Comparison of ENCODE assay signal across 8 mouse cellular contexts in genomic region chr17:28690776-28691686, GRCm38 (mm10). TPM values are rescaled to one million over a fixed set of nuclear protein-coding genes. Genes with fewer than 3 reads are reported as not detected.
DNase-seq lines count a peak whose midpoint lies in the region; ATAC-seq and TF ChIP-seq lines count a peak whose summit lies in the region.

Gene Mapk14 (plus strand): TSS chr17:28691329.

- ATAC-seq in CD4-positive, CD25-positive, alpha-beta regulatory T cell, adult 4 months: peak; percentile 95
- ATAC-seq in heart, embryonic 15.5 days (replicated peaks; ENCODE audit: insufficient number of reproducible peaks, insufficient read depth, low FRiP score, low read depth): peak; percentile 89
- ATAC-seq in liver, embryonic 14.5 days (ENCODE audit: insufficient read depth): peak; percentile 92
- peak; percentile 92 for ATAC-seq in neural tube, embryonic 11.5 days (ENCODE audit: insufficient read depth, low FRiP score, low TSS enrichment)
- peak; percentile 95 for ATAC-seq in stomach, postnatal 0 days (ENCODE audit: low FRiP score, low TSS enrichment)

- peak within 1 kb of the TSS; percentile 96 for H3K27ac ChIP-seq in forebrain, embryonic 10.5 days
- H3K27ac ChIP-seq in heart, embryonic 15.5 days: peak within 1 kb of the TSS; percentile 98
- H3K27ac ChIP-seq in liver, embryonic 14.5 days: peak within 1 kb of the TSS; percentile 90
- H3K27ac ChIP-seq in neural tube, embryonic 11.5 days (ENCODE audit: low read depth, low read length): peak within 1 kb of the TSS; percentile 94
- peak within 1 kb of the TSS; percentile 98 for H3K27ac ChIP-seq in stomach, postnatal 0 days (replicated peaks)

- no peaks in the 10 kb centered on the region for H3K9me3 ChIP-seq in forebrain, embryonic 10.5 days
- no peaks in the 10 kb centered on the region for H3K9me3 ChIP-seq in heart, embryonic 15.5 days (replicated peaks)
- no peaks in the 10 kb centered on the region for H3K9me3 ChIP-seq in liver, embryonic 14.5 days (ENCODE audit: control insufficient read depth, low read length)
- no peaks in the 10 kb centered on the region for H3K9me3 ChIP-seq in neural tube, embryonic 11.5 days (ENCODE audit: control insufficient read depth, low read length)
- H3K9me3 ChIP-seq in stomach, postnatal 0 days (ENCODE audit: control insufficient read depth, low read length): no peaks in the 10 kb centered on the region

- no peaks in the 10 kb centered on the region; the same call in 1 of the 2 replicates for H3K36me3 ChIP-seq in forebrain, embryonic 10.5 days (replicated peaks)
- no peaks in the 10 kb centered on the region for H3K36me3 ChIP-seq in heart, embryonic 15.5 days
- 0 out of 2 replicates have a peak, but pooled peaks cover 6% of the 10 kb centered on the region for H3K36me3 ChIP-seq in liver, embryonic 14.5 days (replicated peaks; ENCODE audit: control insufficient read depth, insufficient read depth, low read depth)
- no peaks in the 10 kb centered on the region for H3K36me3 ChIP-seq in neural tube, embryonic 11.5 days (ENCODE audit: control insufficient read depth, insufficient read depth, low read length)
- no peaks in the 10 kb centered on the region for H3K36me3 ChIP-seq in stomach, postnatal 0 days (ENCODE audit: control insufficient read depth, insufficient read depth, low read length)

- peak; percentile 78 for TF ChIP-seq CTCF in liver, embryonic 14.5 days (IDR thresholded peaks at IDR 0.05; ENCODE audit: low read depth)
- TF ChIP-seq CTCF in stomach, postnatal 0 days (IDR thresholded peaks at IDR 0.05; ENCODE audit: low read depth): peak; percentile 88

- peak; percentile 91 for TF ChIP-seq EP300 in liver, embryonic 14.5 days (IDR thresholded peaks at IDR 0.05; ENCODE audit: low read depth)
- peak; percentile 100 for TF ChIP-seq EP300 in stomach, postnatal 0 days (optimal IDR thresholded peaks at IDR 0.05)

- DNase-seq in c-Kit-negative CD71-positive TER-119-positive erythroid progenitor cells, embryonic 14.5 days (ENCODE audit: low read depth, low spot score): peak; percentile 99
- DNase-seq in forebrain, embryonic 10.5 days (ENCODE audit: extremely low spot score, low spot score): peak; percentile 99
- peak; percentile 99 to 100 for DNase-seq in kidney, postnatal 25 days
- peak; percentile 99 for DNase-seq in liver, embryonic 14.5 days (ENCODE audit: low read depth in 3 of 3, low spot score in 3 of 3)
- peak; percentile 100 for DNase-seq in neural tube, embryonic 11.5 days (ENCODE audit: low spot score)
- DNase-seq in stomach, postnatal 0 days (ENCODE audit: low spot score): peak; percentile 100

- H3K4me3 ChIP-seq in forebrain, embryonic 10.5 days: peak within 1 kb of the TSS; percentile 71
- H3K4me3 ChIP-seq in heart, embryonic 15.5 days: peak within 1 kb of the TSS; percentile 96
- peak within 1 kb of the TSS; percentile 85 to 100 for H3K4me3 ChIP-seq in liver, embryonic 14.5 days (ENCODE audit: insufficient read depth in 1 of 2, low read depth in 2 of 2, low read length in 2 of 2)
- peak within 1 kb of the TSS; percentile 97 for H3K4me3 ChIP-seq in neural tube, embryonic 11.5 days (ENCODE audit: low read depth, low read length)
- H3K4me3 ChIP-seq in stomach, postnatal 0 days (ENCODE audit: low read depth, low read length): peak within 1 kb of the TSS; percentile 98

- peaks cover 47% of the 10 kb centered on the region for H3K4me1 ChIP-seq in forebrain, embryonic 10.5 days
- peaks cover 30% of the 10 kb centered on the region for H3K4me1 ChIP-seq in heart, embryonic 15.5 days (replicated peaks)
- H3K4me1 ChIP-seq in liver, embryonic 14.5 days (replicated peaks; ENCODE audit: control insufficient read depth in 2 of 2, insufficient read depth in 2 of 2, low read length in 1 of 2): peaks cover 24 to 25% of the 10 kb centered on the region in 2 experiments
- H3K4me1 ChIP-seq in neural tube, embryonic 11.5 days (ENCODE audit: control insufficient read depth, insufficient read depth, low read length): peaks cover 17% of the 10 kb centered on the region
- H3K4me1 ChIP-seq in stomach, postnatal 0 days (replicated peaks; ENCODE audit: control insufficient read depth, insufficient read depth): peaks cover 5% of the 10 kb centered on the region; the same call in 1 of the 2 replicates

- WGBS in forebrain, embryonic 10.5 days: under 1% methylated on average over 82 of the region's 86 CpGs
- under 1% methylated on average over 79 of the region's 86 CpGs for WGBS in heart, embryonic 15.5 days
- WGBS in liver, embryonic 14.5 days (ENCODE audit: insufficient replicate concordance): under 1% methylated on average over 70 of the region's 86 CpGs
- under 1% methylated on average over 72 of the region's 86 CpGs for WGBS in neural tube, embryonic 11.5 days
- WGBS in stomach, postnatal 0 days: under 1% methylated on average over 80 of the region's 86 CpGs

- H3K27me3 ChIP-seq in forebrain, embryonic 10.5 days (ENCODE audit: poor library complexity, severe bottlenecking): peaks cover 31% of the 10 kb centered on the region
- 0 out of 2 replicates have a peak, but pooled peaks cover 8% of the 10 kb centered on the region for H3K27me3 ChIP-seq in heart, embryonic 15.5 days
- no peaks in the 10 kb centered on the region for H3K27me3 ChIP-seq in liver, embryonic 14.5 days (ENCODE audit: control insufficient read depth, insufficient read depth, low read length)
- peaks cover 4% of the 10 kb centered on the region; the same call in 1 of the 2 replicates for H3K27me3 ChIP-seq in neural tube, embryonic 11.5 days (ENCODE audit: control insufficient read depth, insufficient read depth, low read length)
- no peaks in the 10 kb centered on the region for H3K27me3 ChIP-seq in stomach, postnatal 0 days (ENCODE audit: control insufficient read depth, insufficient read depth, low read length)

- peak within 1 kb of the TSS; percentile 98 for H3K9ac ChIP-seq in heart, embryonic 15.5 days
- H3K9ac ChIP-seq in liver, embryonic 14.5 days (replicated peaks): peak within 1 kb of the TSS; percentile 98
- H3K9ac ChIP-seq in neural tube, embryonic 11.5 days (ENCODE audit: low read length): peak within 1 kb of the TSS; percentile 92
- H3K9ac ChIP-seq in stomach, postnatal 0 days (ENCODE audit: low read length): peak within 1 kb of the TSS; percentile 98

- H3K4me2 ChIP-seq in heart, embryonic 15.5 days: peak within 1 kb of the TSS; percentile 75
- peak within 1 kb of the TSS; percentile 76 for H3K4me2 ChIP-seq in liver, embryonic 14.5 days (ENCODE audit: low read depth)
- peak within 1 kb of the TSS; percentile 49 for H3K4me2 ChIP-seq in neural tube, embryonic 11.5 days (ENCODE audit: low read depth)
- H3K4me2 ChIP-seq in stomach, postnatal 0 days (replicated peaks; ENCODE audit: low read depth): peak within 1 kb of the TSS; percentile 73

RNA-seq across cellular contexts. Expression of gene Mapk14, which starts in this region (rescaled TPM):
- 10 to 100 TPM; 17.8 to 20.7 TPM for polyA plus RNA-seq in CD4-positive, CD25-positive, alpha-beta regulatory T cell, adult 4 months (2017; shearing (Covaris generic))
- 41.2 and 42.2 TPM in 2 replicates for polyA plus RNA-seq in forebrain, embryonic 10.5 days (2016; fragmentation: Nextera tagmentation; extraction: Ambion mirVana)
- polyA plus RNA-seq in heart, embryonic 15.5 days (2015; fragmentation: Nextera tagmentation; extraction: Ambion mirVana): 22.0 and 31.1 TPM in 2 replicates
- 30.3 and 37.8 TPM in 2 replicates for polyA plus RNA-seq in liver, embryonic 14.5 days (2012; rRNA removed)
- polyA plus RNA-seq in liver, embryonic 14.5 days (2014; fragmentation: Nextera tagmentation; extraction: Ambion mirVana): 33.2 and 36.1 TPM in 2 replicates
- 46.6 and 52.5 TPM in 2 replicates for polyA plus RNA-seq in neural tube, embryonic 11.5 days (2014; fragmentation: Nextera tagmentation; extraction: Ambion mirVana)
- polyA plus RNA-seq in stomach, postnatal 0 days (2015; fragmentation: Nextera tagmentation; extraction: Ambion mirVana): 31.4 and 33.4 TPM in 2 replicates

Comparison
In these comparisons a context has a peak if more than half of its experiments do, and no peak if none do; other contexts are left out.
1. Peak in every context shown above with its lines: DNase-seq, ATAC-seq, H3K4me3 ChIP-seq and H3K27ac ChIP-seq.